Mouse (Mus musculus): Measurements from ENCODE around the gene Rhobtb3.

GRCm38 (mm10) chr13:75891868-75892267, 51.9 kb downstream of the Rhobtb3 start:
- TF ChIP-seq GATA1 (IDR thresholded peaks at IDR 0.05; ENCODE audit: borderline replicate concordance, low read length): no peak
- no peak for TF ChIP-seq CTCF (IDR thresholded peaks at IDR 0.05; ENCODE audit: low read depth, low read length)
- no peak for TF ChIP-seq GATA2 (IDR thresholded peaks at IDR 0.05; ENCODE audit: borderline replicate concordance, low read depth, low read length)

All from G1E (cell line).